Mouse (Mus musculus) MEL (cell line): ENCODE results near the gene Atp6v0b. TPM values are rescaled to one million over a fixed set of nuclear protein-coding genes. Genes with fewer than 3 reads are reported as not detected.

Source experiments
- DNase-seq: peaks from one replicate; pipeline ENCODE4 v3.0.0; 2011; ENCODE audit warnings: low read depth, low spot score
- H3K27ac ChIP-seq: 2 replicates; pipeline ENCODE4 v1.5.1; 2012; ENCODE audit warnings: low read depth, mild to moderate bottlenecking, control low read depth, low read length, moderate library complexity; ENCODE audit not compliant: control insufficient read depth
- H3K27me3 ChIP-seq, 2 experiments: fragments of 150-350 bp in 1 of 2; sonication (generic) in 1 of 2; 2 replicates each; pipeline ENCODE4 v1.6.1; 2012; ENCODE audit warnings: low read length in 2 of 2, mild to moderate bottlenecking in 2 of 2, improper control_type of control experiment in 1 of 2, moderate library complexity in 1 of 2; ENCODE audit not compliant: insufficient read depth in 2 of 2, control insufficient read depth in 1 of 2
- H3K36me3 ChIP-seq, 2 experiments: 2 replicates each; pipeline ENCODE4 v1.6.1; 2012 to 2014; ENCODE audit warnings: low read length in 2 of 2, improper control_type of control experiment in 1 of 2, inconsistent platforms in 1 of 2, mild to moderate bottlenecking in 1 of 2; ENCODE audit not compliant: insufficient read depth in 2 of 2, control insufficient read depth in 1 of 2
- H3K4me1 ChIP-seq, 2 experiments: fragments of 150-350 bp in 1 of 2; sonication (generic) in 1 of 2; 2 replicates each; pipeline ENCODE4 v1.6.1; 2012; ENCODE audit warnings: low read length in 2 of 2, improper control_type of control experiment in 1 of 2, mild to moderate bottlenecking in 1 of 2; ENCODE audit not compliant: insufficient read depth in 2 of 2, control insufficient read depth in 1 of 2
- H3K4me3 ChIP-seq, 2 experiments: fragments of 150-350 bp in 1 of 2; sonication (generic) in 1 of 2; 2 replicates each; pipeline ENCODE4 v1.5.1; 2012; ENCODE audit warnings: low read depth in 2 of 2, low read length in 2 of 2, mild to moderate bottlenecking in 2 of 2, moderate library complexity in 2 of 2, control low read depth in 1 of 2, improper control_type of control experiment in 1 of 2; ENCODE audit not compliant: control insufficient read depth in 1 of 2, insufficient read depth in 1 of 2
- H3K79me2 ChIP-seq: 2 replicates; pipeline ENCODE4 v1.6.1; 2012; ENCODE audit warnings: mild to moderate bottlenecking, low read length, moderate library complexity; ENCODE audit not compliant: control insufficient read depth, poor library complexity, insufficient read depth
- H3K9ac ChIP-seq: 2 replicates; pipeline ENCODE4 v1.6.1; 2012; ENCODE audit warnings: low read depth, mild to moderate bottlenecking, control low read depth, low read length, moderate library complexity; ENCODE audit not compliant: control insufficient read depth, poor library complexity, severe bottlenecking
- H3K9me3 ChIP-seq: fragments of 150-350 bp; sonication (generic); replicated peaks from 2 replicates; pipeline ENCODE4 v1.6.1; 2012; ENCODE audit warnings: mild to moderate bottlenecking, low read length, improper control_type of control experiment, moderate library complexity; ENCODE audit not compliant: insufficient read depth
- CHD1 ChIP-seq: IDR thresholded peaks from 2 replicates; pipeline ENCODE4 v1.6.1; 2012; ENCODE audit warnings: low read depth, mild to moderate bottlenecking, inconsistent platforms, low read length, improper control_type of control experiment
- E2F4 ChIP-seq: IDR thresholded peaks from 2 replicates; pipeline ENCODE4 v1.6.1; 2011; ENCODE audit warnings: low read depth, low read length, improper control_type of control experiment, borderline replicate concordance
- ELF1 ChIP-seq: IDR thresholded peaks from 2 replicates; pipeline ENCODE4 v1.6.1; 2014; ENCODE audit warnings: low read depth, mild to moderate bottlenecking, inconsistent platforms, low read length, improper control_type of control experiment, moderate library complexity
- EP300 ChIP-seq, 2 experiments: IDR thresholded peaks; 2 replicates each; pipeline ENCODE4 v1.6.1; 2011; ENCODE audit warnings: improper control_type of control experiment in 2 of 2, low read length in 2 of 2, low read depth in 1 of 2, mild to moderate bottlenecking in 1 of 2
- ETS1 ChIP-seq: IDR thresholded peaks from 2 replicates; pipeline ENCODE4 v1.6.1; 2012; ENCODE audit warnings: low read depth, mild to moderate bottlenecking, inconsistent platforms, low read length, improper control_type of control experiment, moderate library complexity
- GABPA ChIP-seq: IDR thresholded peaks from 2 replicates; pipeline ENCODE4 v1.6.1; 2012; ENCODE audit warnings: low read depth, mild to moderate bottlenecking, inconsistent platforms, low read length, improper control_type of control experiment, moderate library complexity
- GATA1 ChIP-seq: IDR thresholded peaks from 2 replicates; pipeline ENCODE4 v1.6.1; 2011; ENCODE audit warnings: low read depth, low read length, improper control_type of control experiment
- HCFC1 ChIP-seq: IDR thresholded peaks from 2 replicates; pipeline ENCODE4 v1.6.1; 2012; ENCODE audit warnings: low read depth, mild to moderate bottlenecking, inconsistent platforms, low read length, improper control_type of control experiment, moderate library complexity
- JUND ChIP-seq: IDR thresholded peaks from 2 replicates; pipeline ENCODE4 v1.6.1; 2011; ENCODE audit warnings: low read depth, mild to moderate bottlenecking, improper control_type of control experiment, low read length
- KAT2A ChIP-seq: conservative IDR thresholded peaks from 2 replicates; pipeline ENCODE4 v1.6.1; 2012; ENCODE audit warnings: low read depth, low read length, improper control_type of control experiment, inconsistent platforms
- MAFK ChIP-seq: IDR thresholded peaks from 2 replicates; pipeline ENCODE4 v1.6.1; 2011; ENCODE audit warnings: low read depth, mild to moderate bottlenecking, low read length, improper control_type of control experiment, borderline replicate concordance
- MEF2A ChIP-seq: IDR thresholded peaks from 2 replicates; pipeline ENCODE4 v1.6.1; 2014; ENCODE audit warnings: low read depth, mild to moderate bottlenecking, inconsistent platforms, low read length, improper control_type of control experiment; ENCODE audit not compliant: poor library complexity, insufficient replicate concordance, severe bottlenecking; ENCODE audit errors: extremely low read depth
- MXI1 ChIP-seq: IDR thresholded peaks from 2 replicates; pipeline ENCODE4 v1.6.1; 2011; ENCODE audit warnings: mild to moderate bottlenecking, low read depth, low read length, improper control_type of control experiment
- MYB ChIP-seq: IDR thresholded peaks from 2 replicates; pipeline ENCODE4 v1.6.1; 2011; ENCODE audit warnings: mild to moderate bottlenecking, low read depth, low read length, improper control_type of control experiment
- MYC ChIP-seq: IDR thresholded peaks from 2 replicates; pipeline ENCODE4 v1.6.1; 2011; ENCODE audit warnings: low read depth, mild to moderate bottlenecking, low read length, improper control_type of control experiment, moderate library complexity
- NELFE ChIP-seq: IDR thresholded peaks from 2 replicates; pipeline ENCODE4 v1.6.1; 2011; ENCODE audit warnings: low read depth, low read length, improper control_type of control experiment
- NRF1 ChIP-seq: IDR thresholded peaks from 2 replicates; pipeline ENCODE4 v1.6.1; 2014; ENCODE audit warnings: low read depth, mild to moderate bottlenecking, inconsistent platforms, low read length, improper control_type of control experiment, moderate library complexity; ENCODE audit not compliant: poor library complexity, insufficient read depth, severe bottlenecking
- POLR2AphosphoS5 ChIP-seq: IDR thresholded peaks from 2 replicates; pipeline ENCODE4 v1.6.1; 2012; ENCODE audit warnings: low read depth, borderline replicate concordance, mild to moderate bottlenecking, inconsistent platforms, low read length, moderate library complexity, mixed read lengths
- RAD21 ChIP-seq: IDR thresholded peaks from 2 replicates; pipeline ENCODE4 v1.6.1; 2011; ENCODE audit warnings: mild to moderate bottlenecking, low read depth, low read length, improper control_type of control experiment
- SIN3A ChIP-seq: IDR thresholded peaks from 2 replicates; pipeline ENCODE4 v1.6.1; 2012; ENCODE audit warnings: low read length, improper control_type of control experiment, inconsistent platforms
- SMC3 ChIP-seq: IDR thresholded peaks from 2 replicates; pipeline ENCODE4 v1.6.1; 2011; ENCODE audit warnings: low read depth, low read length, improper control_type of control experiment
- TAL1 ChIP-seq: IDR thresholded peaks from 2 replicates; pipeline ENCODE4 v1.6.1; 2012; ENCODE audit warnings: mild to moderate bottlenecking, inconsistent platforms, low read length, moderate library complexity, mixed read lengths
- TCF12 ChIP-seq: IDR thresholded peaks from 2 replicates; pipeline ENCODE4 v1.6.1; 2014; ENCODE audit warnings: low read depth, mild to moderate bottlenecking, inconsistent platforms, low read length, improper control_type of control experiment, moderate library complexity
- USF2 ChIP-seq, 2 experiments: IDR thresholded peaks; 2 replicates each; pipeline ENCODE4 v1.6.1; 2011 to 2012; ENCODE audit warnings: improper control_type of control experiment in 2 of 2, low read length in 2 of 2, borderline replicate concordance in 1 of 2, inconsistent platforms in 1 of 2, low read depth in 1 of 2, mild to moderate bottlenecking in 1 of 2; ENCODE audit not compliant: insufficient read depth in 1 of 2
- ZC3H11A ChIP-seq: IDR thresholded peaks from 2 replicates; pipeline ENCODE4 v1.6.1; 2012; ENCODE audit warnings: low read depth, mild to moderate bottlenecking, inconsistent platforms, low read length, improper control_type of control experiment
- ZNF384 ChIP-seq: IDR thresholded peaks from 2 replicates; pipeline ENCODE4 v1.6.1; 2012; ENCODE audit warnings: low read depth, mild to moderate bottlenecking, inconsistent platforms, low read length, improper control_type of control experiment
- polyA plus RNA-seq, 2 experiments: library from polyadenylated mRNA; stranded (reverse) in 1 of 2; unstranded in 1 of 2; fragments of >175 nt in 1 of 2; fragments of >200 nt in 1 of 2; gene quantifications; 2 replicates each; pipeline versions ENCODE4 v1.2.1 to v1.2.4; 2012; ENCODE audit warnings: low replicate concordance in 2 of 2, low read depth in 1 of 2; ENCODE audit not compliant: insufficient read length in 2 of 2, insufficient read depth in 1 of 2, missing spikeins in 1 of 2
- total RNA-seq: library from RNA; depleted of rRNA; stranded (reverse); fragments of 300-350 nt; gene quantifications from 2 replicates; pipeline ENCODE4 v1.2.3, GENCODE M21; 2012

Gene Atp6v0b
- total and polyA plus RNA-seq, 3 experiments: 286 to 343 TPM; not detected in 1

DNA sequence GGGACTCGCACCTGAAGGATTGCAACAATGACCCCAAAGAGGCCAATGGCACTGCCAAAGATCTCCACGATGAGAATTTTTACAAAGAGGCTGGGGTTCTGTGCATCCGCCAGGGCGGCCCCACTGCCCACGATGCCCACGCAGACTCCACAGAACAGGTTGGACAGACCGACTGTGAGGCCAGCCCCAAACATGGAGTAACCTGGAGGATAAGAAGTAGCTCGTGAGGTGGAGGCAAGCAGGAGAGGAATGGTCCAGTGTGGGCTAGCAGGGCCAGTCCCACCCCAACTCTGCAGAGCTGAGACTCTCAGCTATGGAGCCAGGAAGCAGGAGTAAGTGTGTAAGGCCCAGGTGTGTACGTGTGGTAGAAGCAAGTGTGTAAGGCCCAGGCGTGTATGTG lies 2.0 kb downstream of the Atp6v0b start:
- Histone ChIP-seq H3K27ac (no peak overlapping the region), H3K79me2 (peaks cover 15% of the 10 kb centered on the region), H3K36me3 (peaks cover 0 to 3% of the 10 kb centered on the region in 2 experiments; a peak in 3 of 4 replicates), H3K27me3 (no peaks in the 10 kb centered on the region), H3K4me1 (peaks cover 0 to 10% of the 10 kb centered on the region in 2 experiments; a peak in 2 of 4 replicates)
- no peak for DNase-seq
- TF ChIP-seq SMC3: no peak
- TF ChIP-seq MYB: no peak
- TF ChIP-seq ELF1: no peak
- no peak for TF ChIP-seq NELFE
- TF ChIP-seq TAL1: no peak
- TF ChIP-seq ZNF384: no peak
- no peak for TF ChIP-seq MAFK
- TF ChIP-seq GATA1: no peak
- TF ChIP-seq ETS1: no peak
- no peak for TF ChIP-seq HCFC1
- TF ChIP-seq MXI1: no peak
- TF ChIP-seq GABPA: no peak
- TF ChIP-seq MYC: no peak
- TF ChIP-seq USF2 (IDR thresholded peaks at IDR 0.05; ENCODE audit: borderline replicate concordance in 1 of 2, insufficient read depth in 1 of 2, low read depth in 1 of 2, low read length in 2 of 2): no peak
- TF ChIP-seq, all 39 proteins: peak for 0
- Histone ChIP-seq H3K4me3 (no peak overlapping the region), H3K9ac (no peak overlapping the region), H3K9me3 (no peaks in the 10 kb centered on the region)

DNA sequence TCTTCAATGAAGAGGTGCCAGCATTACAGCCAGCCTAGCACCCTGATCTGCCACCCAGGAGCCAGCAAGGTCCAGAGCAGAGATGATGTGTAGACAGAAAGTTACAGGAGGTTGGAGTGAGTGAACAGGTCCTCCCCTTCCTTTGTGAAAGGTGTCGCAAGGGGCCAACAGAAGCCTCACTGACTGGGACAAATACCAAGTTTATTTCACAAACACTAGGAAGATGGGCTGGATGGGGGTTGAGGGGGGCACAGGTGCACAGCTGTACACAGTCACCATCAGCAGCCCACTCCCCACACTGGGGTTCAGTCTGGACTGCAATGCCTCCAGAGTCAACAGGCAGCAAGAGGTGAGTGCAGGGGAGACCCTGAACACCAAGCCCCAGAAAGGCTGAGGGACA lies 3.0 kb downstream of the Atp6v0b start:
- H3K79me2 ChIP-seq: peaks cover 15% of the 10 kb centered on the region
- no peak for DNase-seq
- no peaks in the 10 kb centered on the region for H3K9me3 ChIP-seq
- H3K36me3 ChIP-seq: peaks cover 0 to 3% of the 10 kb centered on the region in 2 experiments; a peak in 3 of 4 replicates
- no peak overlapping the region for H3K9ac ChIP-seq
- H3K4me1 ChIP-seq: peaks cover 0 to 10% of the 10 kb centered on the region in 2 experiments; a peak in 2 of 4 replicates
- H3K27ac ChIP-seq: no peak overlapping the region
- TF ChIP-seq POLR2AphosphoS5 (no peak), NELFE (no peak), MXI1 (no peak), RAD21 (no peak), MEF2A (no peak), ZC3H11A (no peak), TAL1 (no peak), E2F4 (no peak), SIN3A (no peak), HCFC1 (no peak), TCF12 (no peak), JUND (no peak), NRF1 (no peak), KAT2A (no peak), CHD1 (no peak), ZNF384 (no peak), EP300 (IDR thresholded peaks at IDR 0.05; ENCODE audit: low read depth in 1 of 2, low read length in 2 of 2) (no peak)
- no peak overlapping the region for H3K4me3 ChIP-seq
- no peaks in the 10 kb centered on the region for H3K27me3 ChIP-seq
